Mouse (Mus musculus) brain, adult 10 weeks (tissue): Measurements from ENCODE around the gene Racgap1. TPM values are rescaled to one million over a fixed set of nuclear protein-coding genes. Genes with fewer than 3 reads are reported as not detected.

ENCODE experiments used
- polyA plus RNA-seq: library from polyadenylated mRNA; stranded (reverse); fragments of 350-450 nt; fragmentation: Illumina TruSeq; extraction: RNeasy Lipid Tissue Mini Kit (QIAGEN cat#74804); gene quantifications from one replicate; pipeline ENCODE4 v1.2.3, GENCODE M21; 2015; ENCODE audit warnings: low read depth, low replicate concordance

The Racgap1 gene
- 12.5 TPM for polyA plus RNA-seq

DNA sequence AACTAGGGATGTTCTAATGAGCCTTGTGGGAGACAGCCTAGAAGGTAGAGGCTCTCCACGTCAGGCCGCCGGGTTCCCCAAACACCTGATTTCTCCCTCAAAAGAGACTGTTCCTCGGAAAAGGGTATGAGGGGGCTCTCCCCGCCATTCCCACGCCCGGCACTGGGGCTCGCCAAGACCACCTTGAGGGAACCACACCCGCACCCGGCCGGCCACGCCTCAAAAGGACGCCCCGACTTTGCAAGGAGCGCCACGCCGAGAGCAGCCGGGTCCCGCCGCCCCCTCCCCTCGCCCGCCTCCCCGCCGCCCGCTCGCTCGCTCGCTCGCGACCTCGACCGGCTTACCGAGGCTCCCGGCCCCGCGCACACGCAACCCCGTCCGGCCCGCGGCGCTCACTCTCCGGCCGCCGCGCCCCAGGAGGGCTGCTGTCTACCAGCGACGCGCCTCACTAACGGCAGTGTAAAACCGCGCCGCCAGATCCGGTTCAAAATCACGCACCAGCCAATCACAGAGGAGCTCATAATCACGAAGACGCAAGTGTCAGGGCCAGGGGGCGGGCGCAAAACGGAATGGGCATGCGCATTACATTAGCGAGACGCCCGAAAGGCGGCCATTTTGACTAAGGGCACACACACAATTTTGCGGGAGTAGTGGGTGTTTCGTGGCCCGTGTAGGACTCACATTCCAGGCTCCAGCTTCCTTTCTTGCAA lies at the start of gene Racgap1:
Racgap1 (minus strand) TSS at position 494 of the 710 bp plus-strand sequence.

DNA sequence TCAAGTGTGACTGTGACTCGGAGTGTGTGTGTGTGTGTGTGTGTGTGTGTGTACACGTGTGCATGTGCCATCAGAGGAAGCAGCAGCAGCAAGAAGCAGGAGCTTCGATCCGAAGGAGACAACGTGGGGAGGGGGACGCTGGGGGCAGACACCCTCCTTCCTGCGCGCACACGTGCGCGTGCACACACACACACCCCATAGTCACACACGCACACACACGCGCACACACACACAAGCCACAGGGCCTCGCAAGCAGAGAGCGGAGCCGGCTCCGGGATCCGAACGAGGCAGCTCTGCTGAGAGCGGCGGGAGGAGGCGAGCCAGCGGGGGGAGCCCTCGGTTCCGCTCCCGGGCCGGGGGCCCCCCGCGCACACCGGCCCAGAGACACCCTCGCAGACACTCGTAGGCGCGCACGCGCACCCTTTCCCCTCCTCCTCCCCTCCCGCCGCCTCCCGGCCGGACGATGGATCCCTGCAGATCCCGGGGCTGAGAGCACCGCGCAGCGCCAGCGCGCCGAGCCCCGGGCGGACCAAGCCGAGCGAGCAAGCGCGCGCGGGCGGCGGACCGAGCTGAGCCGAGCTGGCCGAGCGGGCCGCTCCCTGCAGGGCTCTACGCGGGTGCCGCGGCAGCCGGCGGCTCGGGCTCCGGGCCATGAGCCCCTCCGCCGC lies 18.8 kb upstream of the Racgap1 start, which contains the start of gene Asic1:
Asic1 (plus strand) TSS at position 215 of the 668 bp plus-strand sequence.

DNA sequence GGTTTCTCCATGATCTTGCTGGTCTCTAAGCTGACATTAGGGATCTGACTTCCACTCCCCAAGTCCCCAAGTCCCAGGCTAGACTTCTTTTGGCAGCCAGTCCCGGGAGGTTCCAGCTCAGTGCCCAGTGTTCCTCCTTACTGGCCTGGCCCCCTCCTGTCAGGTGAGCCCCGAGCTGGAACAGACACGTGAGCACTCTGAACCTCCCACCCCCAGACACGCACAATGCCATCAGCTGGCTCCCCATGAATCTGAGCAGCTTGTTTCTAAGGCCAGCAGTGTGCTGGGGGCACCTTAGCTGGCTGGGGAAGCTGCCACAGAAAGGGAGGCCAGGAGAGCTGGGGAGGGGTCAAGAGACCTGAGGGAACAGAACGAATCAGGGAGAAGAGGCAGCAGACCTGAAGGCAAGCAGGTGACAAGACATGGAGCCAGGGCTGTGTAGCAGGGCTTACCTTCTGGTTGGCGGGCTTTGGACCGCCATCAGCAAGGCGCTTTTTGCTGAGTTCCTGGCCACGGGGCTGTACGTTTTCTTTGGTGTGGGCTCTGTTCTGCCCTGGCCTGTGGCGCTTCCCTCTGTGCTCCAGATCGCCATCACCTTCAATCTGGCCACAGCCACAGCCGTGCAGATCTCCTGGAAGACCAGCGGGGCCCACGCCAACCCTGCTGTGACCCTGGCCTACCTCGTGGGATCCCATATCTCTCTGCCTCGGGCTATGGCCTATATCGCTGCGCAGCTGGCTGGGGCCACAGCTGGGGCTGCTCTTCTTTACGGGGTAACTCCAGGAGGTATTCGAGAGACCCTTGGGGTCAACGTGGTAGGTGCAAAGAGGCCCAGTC lies 50.3 kb downstream of the Racgap1 start, which contains the start of gene Aqp6:
Aqp6 (plus strand) TSS at position 415 of the 837 bp plus-strand sequence.

DNA sequence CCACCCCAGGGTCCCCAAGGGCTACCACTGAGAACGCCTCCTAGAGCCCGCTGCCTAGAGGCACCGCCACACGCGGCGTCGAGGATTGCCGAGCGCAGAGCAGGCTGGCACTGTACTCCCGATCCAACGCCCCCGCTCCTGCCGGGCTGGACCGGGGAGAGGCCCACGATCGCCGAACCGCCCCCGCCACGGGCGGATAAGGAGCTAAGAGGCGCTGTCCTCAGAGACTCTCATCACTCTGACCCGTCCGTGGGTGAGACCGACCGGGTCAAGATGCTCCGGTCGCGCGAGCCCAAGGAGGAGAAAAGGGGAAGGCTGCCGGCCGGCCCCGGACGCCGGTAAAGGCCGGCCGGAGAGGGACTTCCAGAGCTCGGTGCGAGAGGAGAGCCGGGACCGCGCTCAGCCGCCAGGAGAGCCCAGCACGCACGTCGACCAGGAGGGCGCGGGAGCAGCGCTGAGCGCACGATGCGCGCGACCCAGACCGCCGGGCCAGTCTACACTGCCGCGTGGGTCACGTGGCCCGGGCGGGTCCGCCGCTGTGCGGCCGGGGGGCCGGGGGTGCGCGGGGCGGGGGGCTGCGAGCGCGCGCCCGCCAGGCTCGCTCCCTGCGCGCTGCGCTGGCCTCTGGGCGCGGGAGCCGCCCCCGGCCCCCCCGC lies 60.9 kb downstream of the Racgap1 start, which contains the start of gene Aqp5:
Aqp5 (plus strand) TSS at position 354 of the 656 bp plus-strand sequence.

DNA sequence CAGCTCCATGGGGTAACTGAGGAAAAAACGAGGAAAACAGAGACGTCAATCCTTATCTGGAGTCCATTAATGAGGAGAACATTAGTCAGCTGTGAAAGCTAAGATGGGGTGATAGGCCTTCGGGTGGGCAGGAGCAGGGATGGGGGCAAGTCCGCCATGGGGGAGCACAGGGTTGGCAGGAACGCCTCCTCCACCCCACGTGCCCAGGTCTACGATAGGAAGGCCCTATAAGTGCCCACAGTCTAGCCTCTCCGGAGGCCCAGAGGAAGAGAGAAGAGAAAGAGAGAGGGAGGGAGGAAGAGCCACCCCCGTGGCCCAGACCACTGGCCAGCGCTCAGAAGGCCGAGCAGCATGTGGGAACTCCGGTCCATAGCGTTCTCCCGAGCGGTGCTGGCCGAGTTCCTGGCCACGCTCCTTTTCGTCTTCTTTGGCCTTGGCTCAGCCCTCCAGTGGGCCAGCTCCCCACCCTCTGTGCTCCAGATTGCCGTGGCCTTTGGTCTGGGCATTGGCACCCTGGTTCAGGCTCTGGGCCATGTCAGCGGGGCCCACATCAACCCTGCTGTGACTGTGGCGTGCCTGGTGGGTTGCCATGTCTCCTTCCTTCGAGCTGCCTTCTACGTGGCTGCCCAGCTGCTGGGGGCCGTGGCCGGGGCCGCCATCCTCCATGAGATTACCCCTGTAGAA lies 72.5 kb downstream of the Racgap1 start, which contains the start of gene Aqp2:
Aqp2 (plus strand) TSS at position 254 of the 684 bp plus-strand sequence.

Other genes with a start within 250 kb of the Racgap1 start
- gene Nckap5l, start 193.9 kb downstream of the Racgap1 start, polyA plus RNA-seq = 8.1 TPM
- gene Bcdin3d, start 176.9 kb downstream of the Racgap1 start, polyA plus RNA-seq = 6.5 TPM
- 375 TPM for gene Faim2, start 123.5 kb downstream of the Racgap1 start, polyA plus RNA-seq
- gene Aqp2, start 72.6 kb downstream of the Racgap1 start, polyA plus RNA-seq = not detected
- gene Aqp5, start 60.9 kb downstream of the Racgap1 start, polyA plus RNA-seq = 0.62 TPM
- not detected for gene Aqp6, start 50.3 kb downstream of the Racgap1 start, polyA plus RNA-seq
- gene Asic1, start 18.7 kb upstream of the Racgap1 start, polyA plus RNA-seq = 47.8 TPM
- 94.7 TPM for gene Smarcd1, start 50.5 kb upstream of the Racgap1 start, polyA plus RNA-seq
- gene Gm17349, start 53.8 kb upstream of the Racgap1 start, polyA plus RNA-seq = not detected
- 83.4 TPM for gene Gpd1, start 65.9 kb upstream of the Racgap1 start, polyA plus RNA-seq
- 204 TPM for gene Cox14, start 74.0 kb upstream of the Racgap1 start, polyA plus RNA-seq
- gene Cers5, start 121.2 kb upstream of the Racgap1 start, polyA plus RNA-seq = 39.3 TPM
- 8.2 TPM for gene Lima1, start 223.8 kb upstream of the Racgap1 start, polyA plus RNA-seq